Mouse (Mus musculus) testis, adult 2 months (tissue): ENCODE data around the gene Olfr729. TPM values are rescaled to one million over a fixed set of nuclear protein-coding genes. Genes with fewer than 3 reads are reported as not detected.

Experiments used
- H3K27ac ChIP-seq: fragments of 200-500 bp; 2 replicates; pipeline ENCODE4 v1.5.1; 2012; ENCODE audit warnings: low read depth, low read length; ENCODE audit not compliant: control insufficient read depth, insufficient read depth
- H3K27me3 ChIP-seq: fragments of 200-500 bp; 2 replicates; pipeline ENCODE4 v1.6.1; 2012; ENCODE audit warnings: mild to moderate bottlenecking, low read length, moderate library complexity; ENCODE audit not compliant: control insufficient read depth, insufficient read depth
- H3K36me3 ChIP-seq: fragments of 200-500 bp; 2 replicates; pipeline ENCODE4 v1.6.1; 2012; ENCODE audit warnings: mild to moderate bottlenecking, low read length; ENCODE audit not compliant: control insufficient read depth, insufficient read depth
- H3K4me1 ChIP-seq: fragments of 200-500 bp; 2 replicates; pipeline ENCODE4 v1.6.1; 2012; ENCODE audit warnings: low read length; ENCODE audit not compliant: control insufficient read depth, insufficient read depth
- H3K4me3 ChIP-seq: fragments of 200-500 bp; 2 replicates; pipeline ENCODE4 v1.5.1; 2012; ENCODE audit warnings: low read depth, mild to moderate bottlenecking, low read length, moderate library complexity, mixed read lengths; ENCODE audit not compliant: control insufficient read depth
- CTCF ChIP-seq: fragments of 200-500 bp; IDR thresholded peaks from 2 replicates; pipeline ENCODE4 v1.5.1; 2012; ENCODE audit warnings: low read depth, mild to moderate bottlenecking, inconsistent platforms, low read length, moderate library complexity; ENCODE audit not compliant: control insufficient read depth, insufficient read depth, insufficient replicate concordance
- POLR2A ChIP-seq: fragments of 200-500 bp; IDR thresholded peaks from 2 replicates; pipeline ENCODE4 v1.6.1; 2012; ENCODE audit warnings: low read depth, mild to moderate bottlenecking, inconsistent platforms, low read length, moderate library complexity; ENCODE audit not compliant: control insufficient read depth
- polyA plus RNA-seq: library from polyadenylated mRNA; depleted of rRNA; stranded (reverse); fragments of >200 nt; gene quantifications from 2 replicates; pipeline ENCODE4 v1.2.3, GENCODE M21; 2012; rRNA removed

Olfr729 gene
- polyA plus RNA-seq, result not detected in 2 replicates

GRCm38 (mm10) chr14:50152810-50153209, at the start of gene Olfr729:
Gene Olfr729, minus strand, starts transcription at chr14:50152910.
- H3K36me3 ChIP-seq, result no peaks in the 10 kb centered on the region
- no peak within 1 kb of the TSS for H3K27ac ChIP-seq
- no peak within 1 kb of the TSS for H3K4me3 ChIP-seq
- H3K4me1 ChIP-seq, result no peaks in the 10 kb centered on the region
- no peaks in the 10 kb centered on the region for H3K27me3 ChIP-seq
- TF ChIP-seq CTCF, result no peak
- TF ChIP-seq POLR2A, result no peak

- Histone ChIP-seq H3K27me3 (no peaks in the 10 kb centered on the region), H3K36me3 (no peaks in the 10 kb centered on the region), H3K4me3 (no peak within 1 kb of the TSS), H3K4me1 (no peaks in the 10 kb centered on the region), H3K27ac (no peak within 1 kb of the TSS)
- TF ChIP-seq POLR2A (no peak), CTCF (no peak)
Observed at GRCm38 (mm10) chr14:50188098-50188497, 35.4 kb upstream of the Olfr729 start, which contains the start of gene Olfr730. Gene Olfr730, minus strand, starts transcription at chr14:50188198.

- no peaks in the 10 kb centered on the region for H3K27me3 ChIP-seq
- H3K27ac ChIP-seq, result no peak within 1 kb of the TSS
- no peak within 1 kb of the TSS for H3K4me3 ChIP-seq
- H3K4me1 ChIP-seq, result no peaks in the 10 kb centered on the region
- H3K36me3 ChIP-seq, result no peaks in the 10 kb centered on the region
- no peak for TF ChIP-seq POLR2A
- no peak for TF ChIP-seq CTCF
Observed at GRCm38 (mm10) chr14:50142580-50142979, 10.1 kb downstream of the Olfr729 start, which contains the start of gene Olfr728. Gene Olfr728, minus strand, starts transcription at chr14:50142680.

GRCm38 (mm10) chr14:50122886-50123285, 29.8 kb downstream of the Olfr729 start, which contains the start of gene Olfr727:
Gene Olfr727, plus strand, starts transcription at chr14:50123186.
- Histone ChIP-seq H3K36me3 (no peaks in the 10 kb centered on the region), H3K4me1 (no peaks in the 10 kb centered on the region), H3K27ac (no peak within 1 kb of the TSS), H3K27me3 (no peaks in the 10 kb centered on the region), H3K4me3 (no peak within 1 kb of the TSS)
- no peak for TF ChIP-seq POLR2A
- no peak for TF ChIP-seq CTCF

Other genes starting within 250 kb of the Olfr729 start
- gene Olfr723, start 221.1 kb downstream of the Olfr729 start, polyA plus RNA-seq, result not detected in 2 replicates
- gene Olfr724, start 189.6 kb downstream of the Olfr729 start, polyA plus RNA-seq, result not detected in 2 replicates
- gene Olfr725, start 112.5 kb downstream of the Olfr729 start, polyA plus RNA-seq, result not detected in 2 replicates
- not detected in 2 replicates for gene Olfr726, start 62.0 kb downstream of the Olfr729 start, polyA plus RNA-seq
- gene Olfr727, start 29.7 kb downstream of the Olfr729 start, polyA plus RNA-seq, result not detected in 2 replicates
- not detected in 2 replicates for gene Olfr728, start 10.2 kb downstream of the Olfr729 start, polyA plus RNA-seq
- not detected in 2 replicates for gene Olfr730, start 35.3 kb upstream of the Olfr729 start, polyA plus RNA-seq
- gene Olfr731, start 89.0 kb upstream of the Olfr729 start, polyA plus RNA-seq, result 0.06 TPM in 1 of 2 replicates, not detected in the other
- 0.14 and 0.17 TPM in 2 replicates for gene Olfr732, start 131.3 kb upstream of the Olfr729 start, polyA plus RNA-seq
- 0.13 TPM in 1 of 2 replicates, not detected in the other for gene Olfr733, start 148.6 kb upstream of the Olfr729 start, polyA plus RNA-seq
- 0.10 and 0.37 TPM in 2 replicates for gene Olfr734, start 173.9 kb upstream of the Olfr729 start, polyA plus RNA-seq
- 0.12 and 0.21 TPM in 2 replicates for gene Olfr735, start 196.0 kb upstream of the Olfr729 start, polyA plus RNA-seq
- gene Tlr11, start 205.0 kb upstream of the Olfr729 start, polyA plus RNA-seq, result 0.04 TPM in 1 of 2 replicates, not detected in the other
- gene Olfr736, start 228.3 kb upstream of the Olfr729 start, polyA plus RNA-seq, result 0.07 TPM in 1 of 2 replicates, not detected in the other